Mouse (Mus musculus) naive thymus-derived CD4-positive, alpha-beta T cell, adult 2 months (primary cell): Measurements from ENCODE around the gene Hnrnpr.
A peak's percentile ranks its signal among the peaks of the same experiment; 100 is the strongest.

Source experiments
- DNase-seq: peaks from one replicate; pipeline ENCODE4 v3.0.0-alpha.2; 2011; ENCODE audit warnings: low read depth

Gene Hnrnpr

DNA sequence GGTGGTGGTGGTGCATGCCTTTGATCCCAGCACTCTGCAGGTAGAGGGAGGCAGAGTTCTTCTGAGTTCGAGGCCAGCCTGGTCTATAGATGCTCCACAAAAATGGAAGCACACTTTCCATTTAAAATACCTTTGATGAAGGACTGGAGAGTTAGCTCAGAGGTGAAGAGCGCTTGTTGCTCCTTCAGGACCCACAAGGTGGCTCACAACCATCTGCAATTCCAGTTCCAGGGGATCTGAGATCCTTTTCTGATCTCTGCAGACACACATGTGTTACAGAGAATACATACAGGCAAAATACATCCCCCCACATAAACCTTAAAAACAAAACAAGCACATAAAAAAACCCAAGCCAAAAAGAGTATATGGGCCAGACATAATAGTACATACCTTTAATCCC, 2.4 kb upstream of the Hnrnpr start:
- DNase-seq, result no peak

DNA sequence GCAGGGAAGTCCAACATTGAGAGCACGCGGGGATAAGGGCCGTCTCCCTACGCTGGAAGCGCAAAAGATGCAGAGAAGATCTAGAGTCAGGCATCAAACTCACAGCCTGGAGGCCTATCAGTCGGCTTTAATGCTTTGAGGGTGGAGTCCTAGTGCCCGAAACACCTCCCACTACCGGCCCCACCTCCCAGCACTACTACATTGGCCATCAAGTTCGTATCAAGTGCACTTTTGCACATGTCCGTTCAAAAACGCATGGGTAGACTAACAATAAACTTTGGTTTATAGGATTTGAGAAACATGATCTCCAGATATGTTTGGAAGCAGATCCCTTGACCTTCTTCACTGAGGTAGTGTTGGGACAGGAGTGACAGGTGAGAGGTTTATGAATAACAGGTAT, 962 bp upstream of the Hnrnpr start:
- DNase-seq, result peak; percentile 83

DNA sequence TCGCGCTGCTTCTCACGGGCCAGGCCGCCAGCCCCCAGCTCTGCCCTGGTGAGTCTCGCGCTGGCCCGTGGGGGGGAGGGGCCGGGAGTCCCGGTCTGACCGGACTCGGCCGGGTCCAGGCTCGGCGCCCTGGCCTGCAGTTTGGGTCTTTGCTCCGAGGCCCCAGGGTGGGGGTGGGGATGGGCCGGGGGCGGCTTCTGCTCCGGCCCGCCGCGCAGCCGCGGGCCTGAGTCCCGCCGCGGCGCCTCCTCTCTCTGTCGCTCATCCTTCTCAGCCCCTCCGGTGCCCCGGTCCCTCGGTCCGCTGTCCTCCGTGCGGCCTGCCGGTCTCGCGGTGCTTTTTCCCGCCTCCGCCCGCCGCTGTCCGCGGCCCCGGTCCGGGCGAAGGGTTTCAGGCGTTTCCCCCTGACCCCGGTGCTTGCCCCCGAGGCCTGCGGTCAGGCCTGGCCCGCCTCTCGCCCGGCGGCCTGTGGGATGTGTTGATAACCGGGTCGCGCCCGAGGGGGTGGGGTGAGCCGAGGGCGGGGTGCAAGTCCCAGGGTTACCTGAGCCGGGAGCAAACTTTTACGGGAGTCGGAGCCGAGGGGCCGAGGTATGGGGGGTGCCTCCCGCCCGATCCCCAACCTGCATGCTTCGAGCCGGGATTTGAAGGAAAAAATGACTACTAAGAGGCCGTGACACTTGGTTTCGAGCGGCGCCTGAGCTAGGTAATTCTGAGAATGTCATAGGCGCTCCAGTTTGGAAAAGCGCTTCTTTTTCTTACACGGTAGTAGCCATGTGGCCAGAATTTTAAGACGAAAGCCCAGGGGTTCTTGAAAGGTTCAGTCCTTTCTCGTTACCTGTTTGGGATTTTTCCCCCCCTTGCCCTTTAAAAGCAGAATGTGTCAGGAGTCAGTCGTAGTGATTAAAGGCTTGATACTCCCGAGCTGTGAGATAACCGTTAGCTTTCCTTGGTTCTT, 579 bp downstream of the Hnrnpr start:
- no peak for DNase-seq

DNA sequence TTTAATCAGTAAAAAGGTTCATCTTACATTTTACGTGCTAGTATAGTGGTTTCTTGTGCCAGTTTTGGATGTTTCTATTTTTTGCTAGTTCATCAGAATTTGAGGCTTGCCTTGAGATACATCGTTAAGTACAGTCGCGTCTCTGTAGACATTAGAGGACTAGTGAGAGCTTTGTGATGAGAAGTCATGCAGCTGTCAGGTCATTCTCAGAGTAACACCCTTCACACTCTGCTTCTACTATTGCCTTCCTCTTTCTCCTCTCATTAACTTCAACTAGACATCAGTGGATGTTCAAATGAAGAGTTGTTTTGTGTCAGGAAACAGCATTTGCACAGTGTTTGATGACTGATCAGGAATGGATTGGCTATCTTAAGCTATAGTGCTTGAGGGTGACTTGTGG, 1.9 kb downstream of the Hnrnpr start:
- DNase-seq, result peak; percentile 34

DNA sequence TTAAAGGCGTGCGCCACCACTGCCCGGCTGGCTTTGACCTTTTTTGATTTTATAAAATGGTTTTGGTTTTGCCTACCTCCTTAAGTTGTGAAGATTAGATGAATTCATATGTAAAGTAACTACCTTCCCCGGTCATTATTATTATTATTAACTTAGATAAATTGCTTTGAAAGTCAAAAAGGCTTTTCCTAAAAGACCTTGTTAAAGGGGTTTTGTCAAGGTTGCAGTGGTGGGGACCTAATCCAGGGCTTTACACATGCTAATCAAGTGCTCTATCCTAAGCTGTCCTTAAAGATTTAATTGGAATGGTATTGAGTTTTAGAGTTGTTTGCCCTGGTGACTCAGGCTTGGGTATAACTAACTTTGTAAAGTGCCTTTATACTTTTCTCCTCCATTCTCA, 6.9 kb downstream of the Hnrnpr start:
- no peak for DNase-seq

DNA sequence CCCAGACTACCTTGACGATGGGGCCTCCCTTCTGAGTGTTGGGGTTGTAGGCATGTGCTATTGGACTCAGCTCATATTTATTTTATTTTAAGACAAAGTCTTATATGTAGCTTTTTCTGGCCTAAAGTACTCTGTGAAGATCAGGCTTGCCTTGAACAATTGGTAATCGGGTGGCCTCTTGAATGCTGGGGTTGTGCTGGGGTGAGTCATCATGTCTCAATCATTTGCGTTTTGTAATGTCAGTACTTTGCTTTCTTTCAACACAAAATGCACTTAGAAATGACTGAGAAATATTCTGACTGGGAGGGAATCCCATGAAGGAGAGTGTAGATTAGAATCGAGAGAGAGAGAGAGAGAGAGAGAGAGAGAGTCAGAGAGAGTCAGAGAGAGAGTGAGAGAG, 9.3 kb downstream of the Hnrnpr start:
- DNase-seq, result no peak

DNA sequence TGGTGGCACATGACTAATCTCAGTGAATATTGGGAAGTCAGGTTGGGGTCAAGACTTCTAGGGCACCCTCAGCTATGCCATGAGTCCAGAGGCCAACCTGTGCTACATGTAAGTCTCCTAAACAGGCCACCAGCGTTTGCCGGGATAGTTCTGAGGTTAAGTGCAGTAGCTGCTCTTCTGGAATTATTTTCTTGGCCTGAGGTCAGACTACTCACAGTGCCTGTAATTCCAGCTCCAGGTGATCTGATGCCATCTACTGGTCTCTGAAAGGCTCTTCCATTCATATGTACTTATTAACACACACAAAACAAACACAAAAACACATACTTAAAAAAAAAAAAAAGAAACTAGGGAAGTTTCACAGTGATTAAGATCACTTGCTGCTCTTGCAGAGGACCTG, 13.5 kb downstream of the Hnrnpr start:
- DNase-seq, result no peak

DNA sequence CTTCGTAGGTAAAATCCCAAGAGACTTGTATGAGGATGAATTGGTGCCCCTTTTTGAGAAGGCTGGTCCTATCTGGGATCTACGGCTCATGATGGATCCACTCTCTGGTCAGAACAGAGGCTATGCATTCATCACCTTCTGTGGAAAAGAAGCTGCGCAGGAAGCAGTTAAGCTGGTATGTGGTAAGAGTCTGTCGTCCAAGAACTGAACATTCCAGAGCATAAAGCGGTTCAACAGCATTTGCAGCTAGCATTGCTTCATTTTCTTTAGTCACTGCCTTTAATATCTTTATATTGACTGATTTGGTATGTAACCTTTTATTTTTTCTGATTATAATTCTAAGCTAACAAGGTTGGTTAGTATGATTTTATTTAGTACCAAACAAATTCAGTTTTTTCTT, 16.5 kb downstream of the Hnrnpr start:
- no peak for DNase-seq

DNA sequence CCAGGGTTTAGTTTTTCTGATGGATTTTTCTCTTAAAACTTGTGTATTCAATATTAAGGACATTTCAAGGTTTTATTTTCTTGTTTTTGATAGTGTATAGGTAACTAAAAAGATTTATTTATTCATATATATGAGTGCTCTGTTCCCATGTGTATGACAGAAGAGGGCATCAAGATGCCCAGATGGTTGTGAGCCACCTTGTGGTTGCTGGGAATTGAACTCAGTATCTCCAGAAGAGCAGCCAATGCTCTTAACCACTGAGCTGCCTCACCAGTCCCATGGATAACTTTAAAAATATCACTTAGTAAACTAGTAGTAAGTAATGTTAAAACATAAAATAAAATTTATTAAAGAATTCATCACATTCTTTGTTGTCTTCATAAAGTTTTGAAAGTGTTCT, 17.4 kb downstream of the Hnrnpr start:
- peak; percentile 25 for DNase-seq

DNA sequence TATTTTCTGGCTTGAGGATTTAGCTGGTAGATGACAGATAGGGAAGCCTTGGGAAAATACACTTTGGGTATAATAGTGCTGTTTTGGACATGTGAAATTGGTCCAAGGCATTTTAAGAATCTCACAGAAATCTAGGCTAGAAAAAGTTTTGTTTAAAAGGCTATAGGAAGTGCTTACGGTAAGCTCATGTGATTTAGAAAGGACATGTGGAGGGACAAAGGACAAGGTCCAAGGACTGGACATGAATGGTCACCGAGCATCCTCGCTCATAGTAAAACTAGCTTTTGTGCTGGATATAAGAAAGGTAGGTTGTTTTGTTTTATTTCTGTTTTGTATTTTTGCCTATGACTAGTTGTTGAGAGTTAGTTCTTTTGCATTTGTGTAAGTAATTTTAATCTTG, 21.0 kb downstream of the Hnrnpr start:
- no peak for DNase-seq

DNA sequence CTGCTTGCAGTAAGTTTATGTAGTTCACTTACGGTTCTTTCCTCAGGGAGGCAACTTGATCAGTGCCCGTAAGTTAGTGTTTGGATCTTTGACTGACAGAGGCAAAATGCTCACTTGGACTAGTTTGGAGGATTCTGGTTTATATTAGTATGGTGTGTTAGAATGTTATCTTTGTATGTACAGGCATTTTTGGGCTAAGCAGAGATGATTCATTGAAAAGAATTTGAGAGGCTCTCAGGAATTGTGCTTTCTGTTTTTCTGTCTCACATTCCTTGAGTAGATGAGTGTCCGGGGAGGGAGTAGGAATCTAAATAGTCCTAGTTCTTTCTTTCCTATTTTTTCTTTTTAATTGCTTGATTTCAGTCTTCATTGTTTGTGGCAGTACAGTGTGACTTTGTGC, 22.4 kb downstream of the Hnrnpr start:
- DNase-seq, result no peak

DNA sequence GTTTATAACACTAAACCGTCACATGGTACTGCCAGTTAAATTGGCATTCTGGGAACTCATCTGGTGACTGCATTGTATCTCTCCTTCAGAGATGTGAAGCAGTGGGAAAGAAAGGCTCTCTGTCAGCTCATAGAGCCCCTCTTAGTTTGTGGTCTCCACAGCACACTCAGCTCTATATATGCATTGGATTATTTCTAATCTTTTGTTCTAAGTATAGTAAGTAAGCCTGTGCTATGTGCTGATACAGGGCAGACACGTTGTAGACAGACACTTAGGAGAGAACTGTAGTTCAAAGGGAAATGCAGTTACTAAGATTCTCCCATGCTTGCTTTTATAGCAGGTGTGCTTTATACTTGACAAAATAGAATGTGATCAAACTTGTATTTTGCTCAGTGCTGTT, 24.3 kb downstream of the Hnrnpr start:
- DNase-seq, result no peak

DNA sequence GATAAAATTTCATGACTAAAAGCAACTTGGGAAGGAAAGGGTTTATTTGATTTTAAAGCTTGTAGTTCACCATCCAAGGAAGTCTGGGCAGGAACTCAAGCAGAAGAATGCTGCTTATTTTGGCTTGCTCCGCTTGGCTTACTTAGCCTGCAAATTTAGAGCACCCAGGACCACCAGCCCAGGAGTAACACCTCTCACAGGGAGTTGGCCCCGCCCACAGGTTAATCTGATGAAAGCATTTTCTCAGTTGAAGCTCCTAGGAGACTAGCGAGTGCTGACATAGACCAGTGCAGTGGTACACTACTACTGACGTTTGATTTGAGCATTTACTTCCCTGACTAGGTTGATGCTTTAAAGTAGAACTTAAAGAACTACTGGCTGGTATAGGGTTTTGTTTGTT, 26.4 kb downstream of the Hnrnpr start:
- no peak for DNase-seq

DNA sequence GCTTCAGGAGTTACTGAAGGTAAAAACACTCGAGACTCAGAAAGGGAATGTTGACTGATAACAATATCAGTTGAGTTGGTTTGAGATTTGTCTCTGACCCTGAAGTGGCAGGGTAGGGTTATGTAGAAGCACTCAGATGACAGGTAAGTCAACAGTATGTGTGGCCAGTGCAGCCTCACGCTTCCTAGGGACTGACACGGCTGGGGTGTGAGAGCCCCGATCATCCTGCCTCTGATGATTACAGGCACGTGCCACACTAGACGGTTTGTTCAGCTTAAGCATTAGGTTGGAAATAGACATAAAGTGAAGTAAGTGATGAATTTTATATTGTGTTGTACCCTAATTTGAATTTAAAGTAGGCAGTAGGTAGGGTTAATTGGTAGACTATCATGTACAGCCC, 38.9 kb downstream of the Hnrnpr start:
- no peak for DNase-seq

DNA sequence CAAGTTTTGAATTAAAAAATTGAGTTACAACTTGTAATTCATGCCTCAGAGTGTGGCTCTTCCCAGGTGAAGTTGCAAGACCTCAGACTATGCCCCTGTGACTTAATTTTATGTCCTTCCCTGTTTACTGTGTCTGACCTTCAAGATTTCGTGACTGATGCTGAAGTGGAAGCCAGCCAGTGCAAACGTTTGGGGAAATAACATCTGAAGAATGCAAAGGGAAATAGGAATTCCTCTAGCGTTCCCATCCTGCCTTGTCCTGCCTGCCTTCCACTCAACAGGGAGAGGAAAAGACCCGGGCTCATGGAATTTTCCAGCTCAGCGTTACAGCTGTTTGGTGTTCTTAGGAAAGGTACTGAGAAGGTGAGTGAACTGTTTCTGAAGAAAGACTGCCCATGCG, 46.3 kb downstream of the Hnrnpr start:
- DNase-seq, result no peak

DNA sequence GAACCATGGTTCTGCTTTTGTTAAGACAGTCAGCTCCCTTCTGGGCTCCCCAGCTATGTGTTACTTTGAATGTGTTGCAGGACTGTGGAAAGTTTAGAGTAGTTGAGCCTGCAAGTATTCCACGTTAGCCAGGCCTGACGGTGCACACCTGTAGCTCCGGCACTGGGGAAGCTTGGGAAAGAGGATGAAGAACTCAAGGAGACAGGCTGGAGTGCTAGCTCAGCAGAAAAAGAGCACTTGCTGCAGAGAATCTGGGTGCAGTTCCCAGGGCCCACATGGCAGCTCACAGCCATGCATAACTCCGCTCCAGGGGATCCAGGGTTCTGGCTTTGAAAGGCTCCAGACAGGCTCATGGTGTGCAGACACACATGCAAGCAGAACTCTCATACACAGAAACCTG, 46.7 kb downstream of the Hnrnpr start:
- DNase-seq, result no peak

DNA sequence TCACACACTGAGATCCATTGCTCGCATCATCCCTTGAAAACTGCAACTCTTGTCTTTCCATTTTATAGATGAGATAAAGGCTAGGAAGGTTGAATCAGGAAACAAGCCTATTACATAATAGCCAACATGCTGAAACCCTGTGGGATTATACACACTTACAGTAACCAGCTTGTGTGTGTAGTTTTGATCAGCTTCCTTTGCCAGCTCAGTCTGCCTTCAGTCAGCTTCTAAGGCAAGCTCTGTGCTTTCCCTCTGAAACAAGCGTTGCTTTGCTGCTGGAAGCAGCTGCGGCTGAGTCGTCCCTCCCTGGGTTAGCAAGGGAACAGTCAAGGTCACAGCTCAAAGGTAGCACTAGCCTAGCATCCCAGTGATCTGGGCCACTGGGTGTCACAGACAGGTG, 57.1 kb downstream of the Hnrnpr start:
- no peak for DNase-seq

DNA sequence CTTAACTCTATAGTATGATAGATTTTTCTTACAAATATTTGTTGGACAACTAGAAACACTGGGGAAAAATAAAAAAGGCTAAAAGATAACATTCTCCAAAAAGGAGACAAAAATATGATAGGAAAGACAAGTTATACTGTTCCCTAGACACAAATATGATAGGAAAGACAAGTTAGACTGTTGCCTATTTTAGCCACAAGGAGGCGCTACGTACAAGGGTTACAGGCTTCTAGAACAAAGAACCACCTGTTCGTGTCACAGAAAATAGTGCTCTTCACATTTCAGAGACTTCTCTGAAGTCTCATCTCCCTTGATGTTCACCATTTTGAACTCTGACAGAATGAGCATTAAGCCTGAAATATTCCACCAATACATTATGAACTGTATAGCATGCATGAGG, 59.0 kb downstream of the Hnrnpr start:
- peak; percentile 71 for DNase-seq

DNA sequence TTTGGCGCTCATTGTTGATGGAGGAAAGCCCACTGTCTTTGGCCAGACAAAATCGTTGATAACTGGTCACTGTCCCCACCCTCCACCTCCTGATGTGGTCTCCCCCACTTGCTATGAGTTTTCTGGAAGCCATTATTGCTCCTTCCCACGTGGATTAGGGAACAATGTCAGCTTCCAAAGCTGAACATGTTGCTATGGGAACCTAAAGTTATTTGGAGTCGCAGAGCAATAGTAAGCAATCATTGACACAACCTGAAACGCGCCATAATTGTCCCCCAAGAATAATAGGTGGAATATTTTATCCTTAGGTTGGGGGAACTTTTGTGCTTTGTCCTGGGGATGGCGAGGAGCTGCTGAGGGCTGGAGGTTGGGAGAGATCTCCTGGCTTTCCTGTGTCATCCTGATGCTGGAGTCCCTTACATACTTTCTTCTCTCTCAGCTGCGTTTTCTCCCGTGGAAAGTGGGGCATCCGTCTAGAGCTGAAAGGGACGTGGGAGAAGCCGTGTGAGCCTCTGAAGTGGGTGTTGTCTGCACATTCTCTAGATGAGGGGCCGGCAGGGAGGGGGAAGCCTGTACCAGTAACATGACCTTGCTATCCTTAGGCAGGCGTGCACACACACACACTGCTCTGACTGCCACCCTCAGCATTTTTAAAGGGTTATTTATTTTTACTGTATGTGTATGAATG, 62.9 kb downstream of the Hnrnpr start:
- no peak for DNase-seq

DNA sequence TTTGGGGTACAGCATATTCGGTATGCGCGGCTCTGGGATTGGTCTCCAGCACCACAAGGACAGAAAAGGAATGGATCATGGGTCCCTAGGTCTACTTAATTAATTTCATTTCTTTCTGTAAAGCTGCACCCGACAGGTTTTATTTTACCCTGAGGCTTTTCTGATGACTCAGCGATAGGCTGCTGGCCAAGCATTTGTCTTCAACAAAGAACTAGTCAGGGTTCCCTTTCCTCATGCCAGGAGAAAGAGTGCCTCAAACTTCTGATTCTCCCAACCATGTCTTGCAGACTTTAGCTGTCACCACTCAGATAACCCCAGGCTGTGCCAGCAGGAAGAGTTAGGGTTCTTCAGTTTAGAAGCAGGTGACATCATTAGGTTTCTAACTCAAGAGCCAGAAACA, 66.3 kb downstream of the Hnrnpr start:
- DNase-seq, result no peak

DNA sequence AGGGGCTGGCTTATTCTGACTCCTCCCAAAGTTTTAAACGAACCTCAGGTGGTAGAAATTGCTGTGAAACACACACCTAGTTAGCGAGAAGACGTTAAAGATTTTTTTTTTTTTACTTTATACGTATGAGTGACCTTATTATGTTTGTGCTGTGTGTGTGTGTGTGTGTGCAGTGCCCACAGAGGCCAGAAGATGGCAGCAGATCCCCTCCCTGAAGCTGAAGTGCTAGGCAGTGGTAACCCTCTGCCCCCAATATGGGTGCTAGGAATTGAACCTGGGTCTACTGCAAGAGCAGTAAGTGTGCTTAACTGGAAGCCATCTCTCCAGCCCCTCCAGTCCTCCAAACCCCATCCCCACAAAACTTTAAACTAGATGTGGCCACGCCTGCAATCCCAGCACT, 72.3 kb downstream of the Hnrnpr start:
- no peak for DNase-seq

DNA sequence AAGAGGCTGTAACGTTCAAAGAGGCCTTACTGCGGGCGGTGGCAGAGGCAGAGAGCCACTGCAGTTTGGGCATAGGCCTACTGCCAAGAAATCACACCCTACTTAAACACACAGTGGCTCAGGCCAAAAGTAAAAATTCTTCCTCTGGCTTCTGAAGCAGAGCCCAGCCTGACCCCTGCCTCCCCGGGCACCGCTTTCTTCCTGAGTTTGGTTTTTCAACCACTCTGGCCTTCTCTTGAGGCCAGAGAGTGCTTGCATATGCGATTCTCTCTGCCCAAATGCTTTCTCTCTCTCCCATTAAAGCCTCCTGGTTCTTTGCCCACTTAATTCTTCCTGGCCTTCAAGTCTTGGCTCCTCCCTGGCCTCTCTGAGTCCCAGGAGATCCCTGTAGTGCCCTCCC, 73.1 kb downstream of the Hnrnpr start:
- DNase-seq, result no peak

DNA sequence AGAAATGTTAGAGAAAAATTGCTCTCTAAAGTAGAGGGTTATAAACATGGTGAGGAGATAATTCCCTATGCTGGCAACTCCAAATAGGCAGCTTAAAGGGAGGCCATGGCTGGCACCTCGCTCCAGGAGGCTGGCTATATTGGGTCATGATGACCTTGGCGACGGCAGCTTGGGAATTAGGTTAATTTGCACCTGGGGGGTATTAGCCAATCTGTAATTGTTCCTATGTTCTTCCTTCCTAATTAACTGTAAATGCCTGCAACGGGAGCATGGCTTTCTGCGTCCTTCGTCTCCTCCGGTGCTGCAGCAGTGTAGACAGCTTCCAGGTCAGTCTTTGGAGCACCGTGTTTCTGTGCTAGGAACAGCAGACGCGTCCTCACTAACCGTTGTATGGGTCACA, 76.5 kb downstream of the Hnrnpr start:
- DNase-seq, result no peak

DNA sequence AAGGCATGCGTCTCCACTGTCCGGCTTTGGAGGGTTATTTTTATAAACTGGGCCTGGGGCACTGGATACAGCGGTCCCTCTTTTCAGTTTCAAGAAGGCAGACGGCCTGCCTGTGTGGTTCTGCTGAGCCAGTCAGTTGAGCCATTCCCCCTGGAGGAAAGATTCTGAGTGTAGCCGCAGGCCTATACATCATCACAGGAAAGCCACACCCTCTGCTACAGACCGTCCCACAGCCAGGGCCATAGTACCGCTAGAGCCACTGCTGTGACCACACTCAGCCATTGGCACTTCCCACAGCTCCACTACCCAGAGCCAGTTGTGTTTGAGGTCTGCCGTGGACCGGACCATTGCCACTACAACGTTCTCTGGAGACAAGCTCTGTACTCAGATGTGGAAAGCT, 91.1 kb downstream of the Hnrnpr start:
- DNase-seq, result no peak
